Mouse (Mus musculus) cerebellum, postnatal 10 days (tissue): ENCODE measurements around the gene Gstp2.

Experiments
- DNase-seq, 2 experiments: peaks; one replicate each; pipeline ENCODE4 v3.0.0; 2021; ENCODE audit warnings: mixed read lengths in 2 of 2

The Gstp2 gene

DNA sequence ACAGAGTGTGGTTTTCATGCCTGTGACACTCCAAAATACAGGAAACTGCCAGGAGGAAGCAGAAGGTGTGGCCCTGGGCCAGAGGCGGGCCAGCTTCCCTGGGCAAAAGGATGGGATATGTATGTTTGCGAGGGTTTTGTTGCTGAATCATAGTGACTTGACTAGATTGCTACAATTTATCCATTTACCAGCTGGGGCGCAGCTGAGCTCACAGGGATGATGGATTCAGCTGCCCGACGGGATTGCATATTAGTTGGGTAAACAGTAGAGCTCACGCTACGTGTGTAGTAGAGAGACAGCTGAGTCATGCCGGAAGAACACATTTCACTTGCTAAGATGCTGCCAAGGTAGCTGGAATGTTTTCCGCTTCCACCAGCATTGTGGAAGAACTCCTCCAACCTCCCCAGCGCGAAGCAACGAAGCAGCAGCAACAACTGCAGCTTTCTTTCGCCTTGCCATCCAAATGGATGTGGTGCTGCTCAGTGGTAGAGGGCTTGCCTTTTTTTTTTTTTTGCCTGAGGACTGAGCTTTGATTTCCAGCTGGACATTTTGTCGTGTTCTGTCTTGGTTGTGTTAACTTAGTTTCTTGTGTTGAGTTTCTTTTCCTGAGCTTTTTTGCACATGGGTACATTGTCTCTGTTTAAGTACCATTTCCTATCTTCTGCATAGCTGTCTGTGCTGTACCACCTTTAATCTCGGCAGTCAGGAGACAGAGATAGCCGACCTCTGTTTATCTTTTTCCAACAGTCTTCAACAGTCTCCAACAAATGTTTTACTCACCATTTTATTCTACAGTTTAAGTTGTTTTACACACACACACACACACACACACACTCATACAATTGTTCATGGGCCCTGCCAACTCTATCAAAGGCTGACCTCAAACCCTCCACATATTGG is at the start of gene Gstp2:
Gstp2 (minus strand) TSS at position 58 of the 900 bp plus-strand sequence.
- peak; percentile 82 to 86 for DNase-seq

- DNase-seq, result no peak
Observed at GRCm38 (mm10) chr19:4094774-4095303, 49.0 kb upstream of the Gstp2 start.

GRCm38 (mm10) chr19:4094348-4094747 is 48.5 kb upstream of the Gstp2 start:
- DNase-seq, result no peak

- DNase-seq, result no peak
Observed at GRCm38 (mm10) chr19:4093772-4094171, 47.9 kb upstream of the Gstp2 start.

- DNase-seq, result no peak
Observed at GRCm38 (mm10) chr19:4092750-4093149, 46.9 kb upstream of the Gstp2 start.

DNA sequence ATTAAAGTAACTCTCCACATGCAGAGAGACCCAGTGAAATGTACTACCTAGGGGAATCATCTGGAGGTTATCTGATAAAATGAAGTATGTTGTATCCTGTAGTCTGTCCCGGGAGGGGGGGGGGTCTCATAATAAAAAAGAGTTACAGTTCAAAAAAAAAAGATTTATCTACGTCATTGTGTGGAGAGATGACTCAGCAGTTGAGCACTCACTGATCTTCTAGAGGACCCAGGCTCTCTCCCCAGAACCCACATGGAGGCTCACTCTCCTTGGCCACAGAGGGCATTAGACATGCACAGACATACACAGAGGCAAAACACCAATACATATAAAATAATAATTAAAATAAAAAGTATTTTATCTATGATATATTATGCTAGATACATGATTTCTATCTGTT is 45.6 kb upstream of the Gstp2 start:
- DNase-seq, result no peak

DNA sequence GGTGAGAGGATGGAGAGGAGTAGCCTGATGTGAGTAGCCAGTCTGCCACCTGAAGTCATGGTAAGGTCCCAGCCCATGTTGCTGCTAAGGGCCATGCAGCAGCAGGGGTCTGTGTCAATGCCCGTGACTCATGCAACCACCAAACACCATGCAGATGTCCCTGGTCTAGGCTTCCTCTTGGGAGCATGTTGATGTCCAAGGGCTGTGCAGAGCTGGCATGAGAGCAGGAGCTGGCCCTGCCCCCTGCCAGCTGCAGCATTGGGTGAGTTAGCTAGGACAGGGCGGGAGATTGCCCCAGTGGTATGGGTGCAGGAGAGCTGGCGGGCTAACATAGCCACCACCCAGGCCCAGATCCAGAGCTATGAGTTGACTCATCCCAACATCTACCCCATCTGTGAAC is 44.6 kb upstream of the Gstp2 start:
- DNase-seq, result no peak

DNA sequence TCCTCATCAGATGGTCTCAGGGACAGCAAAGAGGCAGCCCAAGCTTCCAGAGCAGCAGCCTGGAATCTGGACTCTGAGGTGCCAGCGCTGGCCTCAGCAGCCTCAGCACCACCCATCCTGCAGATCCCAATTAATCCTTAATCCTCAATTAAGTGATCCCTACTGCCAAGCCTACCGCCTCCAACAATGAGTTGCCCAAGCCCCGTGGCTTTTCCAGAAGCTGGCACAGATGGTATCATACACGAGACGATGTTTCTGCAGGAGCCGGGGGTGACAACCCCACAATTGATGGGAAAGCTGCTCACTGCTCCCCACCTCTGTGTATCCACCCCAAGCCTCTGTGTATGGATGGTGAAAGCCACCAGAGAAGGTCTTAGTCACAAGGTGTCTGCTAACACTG is 43.3 kb upstream of the Gstp2 start:
- peak in 1 of 2 experiments; percentile 20 for DNase-seq

DNA sequence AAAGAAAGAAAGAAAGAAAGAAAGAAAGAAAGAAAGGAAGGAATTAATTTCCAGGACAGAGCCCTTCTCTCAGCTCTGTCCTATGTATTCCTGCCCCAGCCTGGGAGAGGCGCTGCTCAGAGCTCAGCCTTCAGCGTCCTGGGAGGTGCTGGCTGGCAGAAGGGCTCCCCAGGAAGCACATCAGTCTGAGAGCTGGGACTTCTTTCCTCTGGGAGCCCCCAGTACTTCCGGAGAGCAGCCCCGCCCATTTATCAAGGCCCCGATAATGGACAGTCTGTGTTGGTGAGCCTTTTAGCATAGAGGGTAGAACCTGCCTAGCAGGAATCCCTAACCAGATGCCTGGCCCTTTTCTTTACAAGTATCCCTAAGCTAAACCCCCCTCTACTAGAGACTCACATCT is 42.3 kb upstream of the Gstp2 start:
- DNase-seq, result no peak

DNA sequence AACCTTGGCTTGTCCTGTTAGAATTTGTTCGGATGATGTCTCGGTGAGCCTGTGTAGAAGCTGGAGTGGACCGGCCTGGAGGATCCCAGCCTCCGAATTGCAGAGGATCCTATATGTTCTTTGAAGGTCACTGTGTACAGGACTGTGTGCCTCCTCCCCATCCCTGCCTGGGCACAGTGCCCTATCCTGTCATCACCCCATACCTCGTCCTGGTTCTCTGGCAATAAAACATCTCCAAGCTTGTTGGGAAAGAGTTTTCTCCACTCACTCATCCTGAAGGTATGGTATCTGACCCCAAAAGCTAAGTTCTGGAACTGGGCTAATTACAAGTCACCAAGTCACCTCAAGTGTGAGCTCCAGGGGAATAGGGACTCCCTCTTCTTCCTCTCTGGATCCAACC is 41.3 kb upstream of the Gstp2 start:
- DNase-seq, result no peak

DNA sequence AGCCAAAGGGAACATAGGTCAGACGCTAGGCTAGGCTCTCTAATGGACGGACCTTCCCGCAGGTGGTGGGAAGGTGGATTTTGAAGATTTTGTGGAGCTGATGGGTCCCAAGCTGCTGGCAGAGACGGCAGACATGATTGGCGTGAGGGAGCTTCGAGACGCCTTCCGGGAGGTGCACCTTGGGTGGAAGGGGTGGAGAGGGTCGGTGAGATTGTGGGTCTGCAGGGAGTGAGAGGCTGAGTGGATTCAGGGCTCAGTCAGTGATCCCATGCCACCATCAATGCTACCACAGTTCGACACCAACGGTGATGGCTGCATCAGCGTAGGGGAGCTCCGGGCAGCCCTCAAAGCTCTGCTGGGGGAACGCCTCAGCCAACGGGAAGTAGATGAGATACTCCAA is 40.3 kb upstream of the Gstp2 start:
- DNase-seq, result no peak

DNA sequence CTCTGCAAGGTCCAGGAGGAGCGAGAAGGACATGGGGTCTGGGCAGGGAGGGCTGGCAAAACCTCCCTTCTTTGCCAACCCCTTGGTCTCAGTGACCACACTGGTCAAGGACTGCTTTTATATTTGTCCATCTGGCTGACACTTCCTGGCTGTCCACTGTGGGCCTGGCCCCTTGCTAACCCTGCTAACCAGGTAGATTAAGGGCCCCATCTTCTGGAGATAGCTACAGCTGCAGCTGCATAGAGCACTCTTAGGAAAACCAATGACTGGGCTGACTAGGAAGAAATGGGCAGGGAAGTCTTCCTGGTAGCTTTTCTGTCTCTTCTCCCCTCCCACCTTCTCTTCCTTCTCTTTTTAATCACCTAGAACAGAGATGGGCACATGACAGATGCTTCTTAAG is 39.2 kb upstream of the Gstp2 start:
- DNase-seq, result no peak

DNA sequence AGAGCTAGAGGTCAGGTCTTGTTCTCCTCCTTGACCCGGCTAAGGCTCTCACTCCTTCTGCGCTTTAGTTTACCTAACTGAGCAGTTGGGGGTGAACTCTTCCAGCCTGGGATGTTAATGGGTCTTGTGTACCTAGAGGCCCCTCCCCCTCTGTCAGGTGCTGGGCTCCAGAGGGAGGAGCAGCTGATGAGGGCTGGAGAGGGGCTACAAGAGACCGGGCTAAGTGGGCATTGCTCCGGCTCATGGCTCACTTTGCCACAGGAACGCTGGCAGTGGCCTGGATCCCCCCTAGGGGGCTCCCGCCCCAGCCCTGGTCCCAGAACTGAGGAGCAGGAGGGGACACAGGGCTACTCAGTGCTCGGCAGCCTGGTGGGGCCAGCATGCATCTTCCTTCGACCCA is 38.0 kb upstream of the Gstp2 start:
- no peak for DNase-seq

GRCm38 (mm10) chr19:4083316-4083715 is 37.5 kb upstream of the Gstp2 start:
- no peak for DNase-seq

DNA sequence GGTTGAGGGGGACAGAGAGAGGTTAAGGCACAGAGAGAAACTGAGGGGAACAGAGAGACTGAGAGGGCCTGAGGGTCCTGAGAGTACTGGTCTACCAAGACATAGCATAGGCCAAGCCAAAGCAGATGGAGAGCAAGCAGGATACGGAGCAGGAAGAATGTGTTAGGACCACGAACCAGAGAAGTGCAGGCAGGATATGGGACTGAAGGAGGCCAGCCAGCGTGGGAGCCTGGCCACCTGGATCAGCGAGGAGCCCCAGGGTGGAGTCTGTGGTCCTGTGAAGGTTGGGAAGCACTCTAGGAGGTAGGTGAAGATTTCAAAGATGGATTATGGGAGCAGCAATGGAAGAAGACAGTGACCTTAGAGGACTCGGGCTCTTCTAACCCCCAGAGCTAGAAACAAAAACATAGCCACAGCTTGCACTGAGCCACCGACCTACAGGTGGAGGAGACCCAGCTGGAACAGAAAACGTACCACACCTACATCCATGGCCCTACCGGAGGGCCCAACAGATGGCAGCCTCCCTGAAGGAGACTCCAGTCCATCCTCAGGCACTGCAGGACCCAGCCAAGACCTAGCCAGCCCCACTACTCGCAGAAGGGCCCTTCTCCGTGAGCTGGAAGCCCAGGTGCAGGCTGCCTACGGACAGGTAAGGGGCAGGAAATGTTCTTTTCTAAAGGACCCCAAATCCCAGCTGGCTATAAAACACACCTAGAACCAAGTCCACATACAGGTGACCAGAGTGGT is 36.6 kb upstream of the Gstp2 start:
- no peak for DNase-seq

GRCm38 (mm10) chr19:4081394-4081793 is 35.6 kb upstream of the Gstp2 start, which contains the start of gene Cabp2:
Gene Cabp2, plus strand, starts transcription at chr19:4081578.
- no peak for DNase-seq

- DNase-seq, result peak; percentile 67 to 75
Observed at GRCm38 (mm10) chr19:4080511-4081009, 34.7 kb upstream of the Gstp2 start.

- DNase-seq, result no peak
Observed at GRCm38 (mm10) chr19:4079594-4079993, 33.8 kb upstream of the Gstp2 start.

- DNase-seq, result no peak
Observed at GRCm38 (mm10) chr19:4075531-4075930, 29.7 kb upstream of the Gstp2 start.

- DNase-seq, result no peak
Observed at GRCm38 (mm10) chr19:4072706-4073424, 27.0 kb upstream of the Gstp2 start.

- DNase-seq, result peak in 1 of 2 experiments; percentile 49
Observed at GRCm38 (mm10) chr19:4071406-4071805, 25.6 kb upstream of the Gstp2 start.

DNA sequence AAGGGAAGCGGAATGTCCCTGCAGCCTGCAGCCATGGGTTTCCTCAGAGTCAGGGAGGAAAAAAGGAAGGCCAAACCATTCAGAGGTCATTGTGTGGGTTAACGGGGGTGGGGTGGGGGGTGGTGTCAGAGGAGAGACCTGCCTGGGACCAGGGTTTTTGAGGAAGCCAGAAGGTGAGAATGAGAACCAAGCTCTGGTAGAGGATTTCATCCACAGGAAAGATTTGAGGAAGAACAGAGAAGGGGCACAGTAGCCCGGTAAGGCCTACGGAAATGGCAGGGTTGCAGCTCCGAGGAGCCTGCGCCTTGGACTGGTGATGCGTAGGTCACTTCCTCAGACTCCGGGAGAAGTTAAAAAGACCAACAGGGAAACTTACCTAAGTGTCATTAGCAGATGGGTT is 24.9 kb upstream of the Gstp2 start:
- no peak for DNase-seq

- no peak for DNase-seq
Observed at GRCm38 (mm10) chr19:4070311-4070710, 24.5 kb upstream of the Gstp2 start.
